Mouse (Mus musculus): Measurements from ENCODE around the gene Crtc1. TPM values are rescaled to one million over a fixed set of nuclear protein-coding genes. Genes with fewer than 3 reads are reported as not detected.

Gene Crtc1
- total and polyA plus RNA-seq, 2 experiments from 2014 or later, result 51.7 to 52.9 TPM

GRCm38 (mm10) chr8:70440246-70440645, 867 bp upstream of the Crtc1 start:
- ATAC-seq (no peak), DNase-seq (no peak)
- H3K27me3 ChIP-seq (ENCODE audit: insufficient read depth, low read length), result no peaks in the 10 kb centered on the region
- peak; percentile 26 for TF ChIP-seq CTCF (IDR thresholded peaks at IDR 0.05; ENCODE audit: low read depth)
- no peaks in the 10 kb centered on the region for H3K36me3 ChIP-seq (ENCODE audit: insufficient read depth)
- 55% methylated on average over 3 of the region's 3 CpGs for WGBS
- no peaks in the 10 kb centered on the region for H3K9me3 ChIP-seq (ENCODE audit: low read length)
- no peak overlapping the region for H3K27ac ChIP-seq (ENCODE audit: low read depth, low read length)
- peak overlapping the region; percentile 77 for H3K4me2 ChIP-seq (ENCODE audit: low read depth)
- H3K4me1 ChIP-seq (ENCODE audit: insufficient read depth), result peaks cover 15% of the 10 kb centered on the region
- no peak overlapping the region for H3K9ac ChIP-seq
- no peak overlapping the region for H3K4me3 ChIP-seq (ENCODE audit: low read depth, low read length)

- Histone ChIP-seq H3K4me1 (ENCODE audit: insufficient read depth) (peaks cover 15% of the 10 kb centered on the region), H3K9me3 (ENCODE audit: low read length) (no peaks in the 10 kb centered on the region), H3K27ac (ENCODE audit: low read depth, low read length) (peak overlapping the region; percentile 70; the same call in 1 of the 2 replicates), H3K27me3 (ENCODE audit: insufficient read depth, low read length) (no peaks in the 10 kb centered on the region), H3K4me2 (ENCODE audit: low read depth) (peak overlapping the region; percentile 77), H3K9ac (peak overlapping the region; percentile 68), H3K4me3 (ENCODE audit: low read depth, low read length) (peak overlapping the region; percentile 67), H3K36me3 (ENCODE audit: insufficient read depth) (no peaks in the 10 kb centered on the region)
- no peak for TF ChIP-seq CTCF (IDR thresholded peaks at IDR 0.05; ENCODE audit: low read depth)
- ATAC-seq (peak; percentile 66), DNase-seq (no peak)
- 10% methylated on average over 7 of the region's 7 CpGs for WGBS
Measured at GRCm38 (mm10) chr8:70439848-70440179, 435 bp upstream of the Crtc1 start.

DNA sequence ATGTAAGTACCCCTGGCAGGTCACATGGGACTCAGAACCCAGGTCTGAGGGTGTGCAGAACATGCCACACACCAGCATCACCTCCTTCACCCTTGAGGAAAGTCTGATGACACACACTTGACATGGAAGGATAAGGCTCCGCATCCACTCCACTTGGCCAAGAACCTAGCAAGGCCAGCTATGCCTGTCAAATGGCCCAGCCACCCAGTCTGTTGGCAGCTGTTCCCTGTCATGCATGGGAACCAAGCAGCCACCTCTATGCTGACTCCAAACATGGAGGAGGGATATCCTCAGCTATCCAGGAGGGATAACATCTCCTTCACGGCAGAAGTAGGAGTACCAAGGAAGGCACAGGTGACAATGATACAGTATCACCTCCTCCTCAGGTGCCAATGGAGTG, 956 bp downstream of the Crtc1 start:
- H3K27ac ChIP-seq (ENCODE audit: low read depth, low read length), result no peak overlapping the region
- no peak for DNase-seq
- 87% methylated on average over 2 of the region's 2 CpGs for whole genome bisulfite sequencing
- peak overlapping the region; percentile 68; the same call in 1 of the 2 replicates for H3K9ac ChIP-seq
- no peaks in the 10 kb centered on the region for H3K9me3 ChIP-seq (ENCODE audit: low read length)
- H3K4me3 ChIP-seq (ENCODE audit: low read depth, low read length), result peak overlapping the region; percentile 67
- ATAC-seq, result no peak
- no peaks in the 10 kb centered on the region for H3K27me3 ChIP-seq (ENCODE audit: insufficient read depth, low read length)
- H3K4me2 ChIP-seq (ENCODE audit: low read depth), result peak overlapping the region; percentile 77
- H3K36me3 ChIP-seq (ENCODE audit: insufficient read depth), result no peaks in the 10 kb centered on the region
- peaks cover 15% of the 10 kb centered on the region for H3K4me1 ChIP-seq (ENCODE audit: insufficient read depth)
- TF ChIP-seq CTCF (IDR thresholded peaks at IDR 0.05; ENCODE audit: low read depth), result no peak

- 90% methylated on average over 5 of the region's 5 CpGs for WGBS
- Histone ChIP-seq H3K4me2 (ENCODE audit: low read depth) (no peak overlapping the region), H3K9ac (no peak overlapping the region), H3K36me3 (ENCODE audit: insufficient read depth) (no peaks in the 10 kb centered on the region), H3K27me3 (ENCODE audit: insufficient read depth, low read length) (no peaks in the 10 kb centered on the region), H3K9me3 (ENCODE audit: low read length) (no peaks in the 10 kb centered on the region), H3K27ac (ENCODE audit: low read depth, low read length) (no peak overlapping the region), H3K4me1 (ENCODE audit: insufficient read depth) (peaks cover 15% of the 10 kb centered on the region), H3K4me3 (ENCODE audit: low read depth, low read length) (no peak overlapping the region)
- no peak for DNase-seq
- TF ChIP-seq CTCF (IDR thresholded peaks at IDR 0.05; ENCODE audit: low read depth), result no peak
- no peak for ATAC-seq
Measured at GRCm38 (mm10) chr8:70435156-70435555, 4.2 kb downstream of the Crtc1 start.

DNA sequence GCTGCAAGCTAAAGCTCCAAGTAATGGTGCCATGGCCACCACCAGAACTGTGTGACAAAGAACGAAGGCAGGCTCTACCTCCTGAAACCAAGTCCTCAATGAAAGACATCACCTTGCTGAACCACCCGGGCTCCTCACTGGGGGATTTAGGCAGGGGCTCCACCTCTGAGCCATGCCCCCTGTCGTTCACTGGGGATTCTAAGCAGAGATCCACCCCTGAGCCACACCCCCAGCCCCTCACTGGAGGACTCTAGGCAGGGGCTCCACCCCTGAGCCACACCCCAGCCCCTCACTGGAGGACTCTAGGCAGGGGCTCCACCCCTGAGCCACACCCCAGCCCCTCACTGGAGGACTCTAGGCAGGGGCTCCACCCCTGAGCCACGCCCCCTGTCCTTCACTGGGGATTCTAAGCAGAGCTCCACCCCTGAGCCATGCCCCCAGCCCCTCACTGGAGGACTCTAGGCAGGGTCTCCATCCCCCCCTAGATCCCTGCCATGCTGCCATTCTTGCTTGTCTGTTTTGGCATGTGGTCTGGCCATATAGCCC, 6.3 kb downstream of the Crtc1 start:
- Histone ChIP-seq H3K36me3 (ENCODE audit: insufficient read depth) (no peaks in the 10 kb centered on the region), H3K27me3 (ENCODE audit: insufficient read depth, low read length) (no peaks in the 10 kb centered on the region), H3K4me1 (ENCODE audit: insufficient read depth) (peaks cover 6% of the 10 kb centered on the region; the same call in 1 of the 2 replicates), H3K4me3 (ENCODE audit: low read depth, low read length) (no peak overlapping the region), H3K9me3 (ENCODE audit: low read length) (no peaks in the 10 kb centered on the region), H3K27ac (ENCODE audit: low read depth, low read length) (no peak overlapping the region), H3K4me2 (ENCODE audit: low read depth) (no peak overlapping the region), H3K9ac (no peak overlapping the region)
- DNase-seq, result no peak
- no peak for TF ChIP-seq CTCF (IDR thresholded peaks at IDR 0.05; ENCODE audit: low read depth)
- 46% methylated on average over 4 of the region's 4 CpGs for WGBS
- 0 out of 2 replicates have a peak, but pooled peaks have one; percentile 16 for ATAC-seq

- no peaks in the 10 kb centered on the region for H3K36me3 ChIP-seq (ENCODE audit: insufficient read depth)
- no peak overlapping the region for H3K27ac ChIP-seq (ENCODE audit: low read depth, low read length)
- no peaks in the 10 kb centered on the region for H3K27me3 ChIP-seq (ENCODE audit: insufficient read depth, low read length)
- H3K9ac ChIP-seq, result no peak overlapping the region
- H3K4me3 ChIP-seq (ENCODE audit: low read depth, low read length), result no peak overlapping the region
- no peak for TF ChIP-seq CTCF (IDR thresholded peaks at IDR 0.05; ENCODE audit: low read depth)
- ATAC-seq, result no peak
- DNase-seq, result no peak
- no peak overlapping the region for H3K4me2 ChIP-seq (ENCODE audit: low read depth)
- H3K9me3 ChIP-seq (ENCODE audit: low read length), result no peaks in the 10 kb centered on the region
- H3K4me1 ChIP-seq (ENCODE audit: insufficient read depth), result no peaks in the 10 kb centered on the region
- 93% methylated on average over 4 of the region's 4 CpGs for WGBS
Measured at GRCm38 (mm10) chr8:70431213-70431612, 8.2 kb downstream of the Crtc1 start.

- no peak overlapping the region for H3K4me3 ChIP-seq (ENCODE audit: low read depth, low read length)
- 91% methylated on average over 2 of the region's 2 CpGs for WGBS
- DNase-seq (no peak), ATAC-seq (no peak)
- TF ChIP-seq CTCF (IDR thresholded peaks at IDR 0.05; ENCODE audit: low read depth), result no peak
- H3K27me3 ChIP-seq (ENCODE audit: insufficient read depth, low read length), result no peaks in the 10 kb centered on the region
- H3K4me2 ChIP-seq (ENCODE audit: low read depth), result no peak overlapping the region
- H3K9ac ChIP-seq, result no peak overlapping the region
- no peaks in the 10 kb centered on the region for H3K9me3 ChIP-seq (ENCODE audit: low read length)
- H3K36me3 ChIP-seq (ENCODE audit: insufficient read depth), result no peaks in the 10 kb centered on the region
- no peaks in the 10 kb centered on the region for H3K4me1 ChIP-seq (ENCODE audit: insufficient read depth)
- H3K27ac ChIP-seq (ENCODE audit: low read depth, low read length), result no peak overlapping the region
Measured at GRCm38 (mm10) chr8:70426300-70426907, 13.0 kb downstream of the Crtc1 start.
